Mouse (Mus musculus) granulocyte monocyte progenitor cell, adult 5-6 weeks (primary cell): ENCODE results near the gene Nudt7. TPM values are rescaled to one million over a fixed set of nuclear protein-coding genes. Genes with fewer than 3 reads are reported as not detected.
A peak's percentile ranks its signal among the peaks of the same experiment; 100 is the strongest.

Experiments used
- ATAC-seq: replicated peaks from 2 replicates; pipeline ENCODE4 v1.8.0; 2016; ENCODE audit warnings: mild to moderate bottlenecking, moderate TSS enrichment, inconsistent platforms; ENCODE audit not compliant: poor library complexity, severe bottlenecking
- total RNA-seq, 2 experiments: library from RNA; stranded (forward) in 1 of 2; stranded (reverse) in 1 of 2; fragments of 200-712, 200-1000 nt in 1 of 2; fragments of >200 nt in 1 of 2; fragmentation: Nextera tagmentation in 1 of 2; gene quantifications; 2 replicates each; pipeline ENCODE4 v1.2.3; 2014 to 2017

Nudt7 gene
- total RNA-seq (2014; fragmentation: Nextera tagmentation) (21.4 and 27.0 TPM in 2 replicates), total RNA-seq (2017) (14.1 and 18.5 TPM in 2 replicates)

DNA sequence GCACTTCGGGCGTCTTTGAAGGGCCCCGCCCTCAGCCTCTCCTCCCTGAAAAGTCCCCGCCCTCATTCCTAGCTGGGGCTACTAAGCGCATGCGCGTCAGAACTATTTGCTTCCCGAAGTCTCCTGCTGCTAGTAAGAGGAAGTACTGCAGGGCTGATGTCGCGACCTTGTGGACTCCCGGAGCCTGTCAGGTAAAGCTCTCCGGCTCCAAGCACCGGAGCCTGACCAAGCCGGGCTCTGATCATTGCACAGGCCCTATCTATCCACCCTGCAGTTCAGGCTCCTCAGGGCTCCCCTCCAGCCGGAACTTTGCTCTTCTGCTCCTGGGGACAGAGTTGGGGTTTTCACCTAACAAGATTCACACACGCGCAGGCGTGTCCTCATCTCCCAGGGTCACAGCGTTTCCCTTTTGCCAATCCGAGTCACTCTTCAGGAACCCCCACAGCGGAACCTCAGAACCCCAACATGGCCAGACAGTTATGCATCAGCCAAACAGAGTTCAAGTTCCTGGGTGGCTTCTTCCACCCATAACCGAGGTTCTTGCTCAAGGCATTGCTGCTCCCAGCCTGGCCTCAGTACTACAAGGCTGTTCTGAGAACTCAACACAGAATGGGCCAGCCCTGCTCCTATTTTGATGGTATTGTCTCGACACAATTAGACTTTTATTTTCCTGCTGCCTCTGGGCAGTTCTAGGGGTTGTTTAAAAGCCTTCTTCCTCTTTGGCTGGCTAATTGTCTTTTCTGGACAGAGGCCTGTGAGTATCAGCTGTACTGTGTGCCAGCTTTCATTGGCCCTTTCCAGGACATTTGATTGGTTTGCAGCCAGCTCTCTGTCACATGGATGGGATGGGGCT, at the start of gene Nudt7:
Gene Nudt7 (plus strand): TSS at position 48 of the 853 bp plus-strand sequence.
- ATAC-seq: peak; percentile 89

DNA sequence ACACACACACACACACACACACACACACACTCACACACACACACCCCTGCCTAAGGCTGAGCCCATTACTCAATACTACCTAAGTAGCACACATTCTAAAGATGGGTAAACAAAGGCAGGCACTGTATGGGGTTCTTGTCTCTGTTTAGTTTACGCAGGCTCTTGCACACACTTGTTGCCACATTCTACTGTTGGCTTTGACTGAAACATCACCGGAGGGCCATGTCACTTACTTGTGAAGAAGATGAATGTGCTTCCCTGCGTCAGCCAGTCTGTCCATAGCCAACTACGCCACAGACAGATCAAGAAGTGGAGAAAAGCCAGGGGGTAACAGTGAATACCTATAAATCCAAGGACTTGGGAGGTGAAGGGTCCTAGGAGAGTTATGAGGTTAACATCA, 45.4 kb upstream of the Nudt7 start:
- no peak for ATAC-seq

DNA sequence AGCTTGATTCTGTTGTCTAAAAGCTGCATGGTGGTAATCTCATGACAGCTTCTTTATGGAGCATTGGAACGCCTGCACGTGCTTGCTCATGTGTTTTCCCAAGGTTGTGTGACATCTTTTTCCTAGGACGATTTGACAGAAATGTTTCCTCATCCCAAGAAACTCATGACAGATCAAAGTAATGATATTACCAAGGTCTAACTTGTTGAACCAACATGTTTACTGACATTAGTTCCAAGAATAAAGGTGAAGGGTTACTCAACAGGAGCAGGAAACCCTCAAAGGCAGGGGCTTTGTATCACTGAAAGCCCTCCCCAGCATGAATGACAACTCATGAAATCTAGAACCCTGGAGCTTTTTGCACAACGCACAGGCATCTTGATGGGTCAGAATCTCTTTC, 42.6 kb upstream of the Nudt7 start:
- ATAC-seq: no peak

DNA sequence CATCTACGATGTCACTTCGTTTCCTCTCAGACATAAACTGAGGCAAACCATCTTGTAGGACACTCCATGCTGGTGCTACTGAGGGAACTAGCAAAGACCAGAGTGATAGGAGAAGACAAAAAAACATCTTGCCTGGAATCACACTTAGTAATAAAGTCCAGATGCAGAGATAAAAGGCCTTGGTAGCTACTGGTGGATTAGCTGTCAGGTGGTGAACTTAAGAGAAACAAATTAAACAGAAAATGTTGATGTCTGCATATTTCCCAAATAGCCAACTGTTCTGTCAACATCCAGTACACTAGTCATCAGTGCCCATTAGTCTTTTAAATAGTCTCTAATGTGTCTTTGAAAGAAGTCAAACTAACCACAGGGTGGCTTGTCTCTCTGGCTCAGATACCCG, 40.0 kb upstream of the Nudt7 start:
- ATAC-seq: no peak

DNA sequence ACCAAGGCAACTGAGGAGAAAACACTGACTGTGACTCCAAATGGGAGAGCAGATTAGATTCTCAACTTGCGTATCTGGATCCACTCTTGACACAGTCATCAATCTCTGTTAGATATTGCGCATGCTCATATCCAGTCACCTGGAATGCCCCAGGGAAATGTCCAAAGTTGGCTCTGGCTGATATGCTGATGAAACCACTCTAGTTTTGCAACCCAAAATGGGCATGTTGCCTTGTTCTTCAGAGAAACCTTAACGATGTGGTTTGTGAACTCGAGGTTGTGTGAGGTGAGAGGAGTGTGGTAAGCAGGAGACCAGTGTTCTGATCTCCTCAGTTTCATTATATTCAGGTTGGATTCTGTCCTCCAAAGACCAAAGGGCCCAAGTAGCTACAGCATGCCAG, 38.8 kb upstream of the Nudt7 start:
- ATAC-seq: peak; percentile 22; the same call in 1 of the 2 replicates

DNA sequence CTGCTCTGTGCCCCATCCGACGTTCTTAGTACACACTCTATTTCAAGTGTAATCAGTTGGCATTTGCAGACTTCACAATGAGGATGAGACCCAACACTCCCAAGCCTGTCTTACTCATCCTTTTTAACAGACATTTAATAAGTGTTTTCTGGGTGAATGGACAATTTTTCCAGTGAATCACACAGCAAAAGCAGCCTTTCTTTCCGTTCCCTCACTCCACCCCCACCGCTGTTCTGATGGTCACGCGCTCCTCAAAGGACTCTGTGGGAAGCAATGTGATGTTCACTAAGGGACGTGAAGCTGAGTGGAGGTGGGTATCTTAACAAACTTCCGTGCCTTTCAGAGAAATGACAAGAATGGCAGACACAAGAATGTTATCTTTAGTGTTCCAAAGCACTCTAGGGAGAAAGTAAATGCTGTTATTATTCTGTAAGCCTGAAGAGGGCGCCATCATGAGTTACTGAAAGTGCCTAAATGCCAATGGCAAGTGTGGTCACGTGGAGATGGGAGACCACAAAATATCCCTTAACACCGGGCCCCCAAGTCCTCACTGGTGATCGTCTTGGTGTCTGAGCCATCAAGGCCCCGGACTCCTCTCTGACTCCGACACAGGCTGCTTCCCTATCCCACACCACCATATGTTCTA, 32.7 kb upstream of the Nudt7 start:
- peak; percentile 42 for ATAC-seq

DNA sequence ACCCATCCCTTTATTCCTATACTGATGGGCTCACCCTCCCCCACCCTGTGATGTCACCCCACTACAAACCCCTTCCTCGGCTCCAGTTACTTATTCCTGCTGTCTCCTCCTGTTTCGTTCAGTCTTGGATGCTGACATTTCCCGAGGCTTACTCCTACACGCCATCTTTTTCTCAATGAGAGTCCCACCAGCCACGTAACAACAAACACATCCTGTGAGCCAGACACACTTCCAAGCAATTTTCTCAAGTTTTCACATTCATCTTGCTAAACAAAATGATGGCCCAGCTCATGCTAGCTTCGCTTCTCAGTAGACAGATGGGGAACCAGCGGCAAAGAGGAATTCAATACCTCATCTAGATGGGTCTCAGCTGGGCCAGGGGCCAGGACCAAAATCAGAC, 30.0 kb upstream of the Nudt7 start:
- ATAC-seq: no peak

DNA sequence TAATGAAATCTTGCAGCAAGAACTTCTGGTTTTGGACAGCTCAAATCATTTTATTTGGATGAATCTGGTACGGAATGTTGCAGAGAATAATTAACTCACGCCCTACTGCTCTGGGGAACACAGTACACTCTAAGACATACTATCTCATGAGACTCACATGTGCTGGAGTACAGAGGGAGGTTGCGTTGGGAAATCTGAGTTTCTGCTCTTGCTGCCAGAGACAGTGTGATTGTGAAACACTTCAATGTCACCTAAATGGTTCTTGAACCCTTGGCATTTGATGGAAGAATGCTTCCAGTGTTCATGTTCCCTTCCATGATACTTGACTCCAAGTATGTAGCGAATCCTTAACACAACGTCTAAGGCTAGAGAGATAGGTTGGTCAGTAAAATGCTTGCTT, 27.4 kb upstream of the Nudt7 start:
- no peak for ATAC-seq

DNA sequence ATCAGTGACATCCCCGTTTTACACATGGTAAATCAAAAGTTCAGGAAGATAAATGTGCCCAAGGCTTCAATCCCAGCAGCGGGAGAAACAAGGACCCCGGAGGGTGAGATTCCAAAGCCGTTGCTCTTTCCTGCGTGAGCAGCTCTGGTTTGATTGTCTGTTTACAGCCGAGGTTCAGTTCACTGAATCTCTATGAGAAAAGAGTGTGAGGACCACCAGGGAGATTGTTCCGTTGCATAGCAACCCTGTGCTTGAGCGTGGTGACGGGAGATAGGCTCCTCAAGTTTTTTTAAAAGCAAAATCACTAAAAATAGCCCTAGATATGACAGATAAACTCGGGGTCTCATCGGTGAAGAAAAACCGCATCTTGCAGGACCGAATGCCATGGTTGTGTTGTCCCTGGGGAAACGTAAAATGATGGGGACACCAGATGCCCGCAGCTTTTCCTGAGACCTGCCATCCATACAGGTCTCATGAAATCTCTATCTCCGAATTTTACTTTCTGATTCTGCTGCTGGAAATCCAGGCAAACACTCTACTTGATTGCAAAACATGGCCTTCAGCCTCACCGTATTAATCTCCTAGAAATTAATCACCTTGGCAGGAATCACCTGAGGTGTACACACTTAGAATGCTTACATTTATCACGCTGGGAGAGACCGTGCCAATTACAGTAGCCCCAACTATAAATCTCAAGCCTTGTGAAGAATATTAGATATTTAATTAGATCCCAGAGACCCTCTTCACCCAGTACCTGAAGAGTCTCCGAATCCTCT, 23.8 kb upstream of the Nudt7 start:
- ATAC-seq: no peak

DNA sequence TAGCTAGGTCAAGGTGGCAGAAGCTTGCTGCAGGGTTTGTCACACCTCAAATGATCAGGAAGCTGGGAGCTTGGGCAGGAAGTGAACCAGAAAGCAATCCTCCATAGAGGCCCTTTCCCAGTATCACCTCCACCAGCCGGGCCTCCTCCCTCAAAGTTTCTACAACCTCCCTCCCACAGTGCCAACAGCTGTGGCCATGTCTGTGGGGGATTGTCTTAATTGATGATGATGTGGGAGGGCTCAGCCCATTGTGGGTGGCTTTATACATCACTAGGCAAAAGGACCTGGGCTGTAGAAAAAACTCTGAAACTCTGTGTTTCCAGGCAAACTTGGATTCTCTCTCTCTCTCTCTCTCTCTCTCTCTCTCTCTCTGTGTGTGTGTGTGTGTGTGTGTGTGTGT, 18.3 kb upstream of the Nudt7 start:
- ATAC-seq: no peak

DNA sequence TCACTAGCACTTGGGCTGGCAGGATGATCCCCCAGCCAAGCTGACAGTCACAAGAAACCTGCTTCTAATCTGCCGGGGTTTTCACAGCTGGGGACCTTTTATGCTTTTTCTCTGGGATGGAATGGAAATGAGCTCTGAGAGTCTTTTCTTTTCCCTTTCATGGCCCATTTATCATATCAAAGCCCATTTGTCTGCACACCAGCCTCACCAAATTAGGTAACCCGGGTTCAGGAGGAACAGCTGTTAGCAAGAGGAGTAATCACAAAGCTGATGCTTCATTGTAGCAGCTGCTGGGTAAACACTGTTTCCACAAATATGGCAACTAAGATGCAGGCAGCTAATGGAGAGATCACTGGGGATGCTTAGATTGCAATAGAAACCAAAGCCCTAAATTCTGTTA, 17.3 kb upstream of the Nudt7 start:
- no peak for ATAC-seq

DNA sequence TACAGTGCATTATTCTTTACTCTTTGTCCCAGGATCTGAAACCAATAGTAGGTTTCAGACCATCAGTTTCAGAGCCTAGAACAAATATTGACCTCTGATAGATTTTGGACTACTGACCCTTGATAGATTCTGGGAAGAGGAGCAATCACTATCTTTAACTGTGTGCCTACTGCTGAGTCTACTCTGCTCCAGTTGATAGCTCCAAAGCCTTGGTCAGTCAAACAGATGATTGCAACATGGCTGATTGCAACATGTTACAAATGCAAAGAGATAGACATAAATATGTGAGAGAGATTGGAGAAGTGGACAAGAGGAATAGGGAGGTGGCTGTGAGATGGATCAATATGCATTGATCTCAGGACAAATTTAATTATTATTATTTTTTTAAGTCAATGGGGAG, 15.9 kb upstream of the Nudt7 start:
- peak; percentile 92 for ATAC-seq

DNA sequence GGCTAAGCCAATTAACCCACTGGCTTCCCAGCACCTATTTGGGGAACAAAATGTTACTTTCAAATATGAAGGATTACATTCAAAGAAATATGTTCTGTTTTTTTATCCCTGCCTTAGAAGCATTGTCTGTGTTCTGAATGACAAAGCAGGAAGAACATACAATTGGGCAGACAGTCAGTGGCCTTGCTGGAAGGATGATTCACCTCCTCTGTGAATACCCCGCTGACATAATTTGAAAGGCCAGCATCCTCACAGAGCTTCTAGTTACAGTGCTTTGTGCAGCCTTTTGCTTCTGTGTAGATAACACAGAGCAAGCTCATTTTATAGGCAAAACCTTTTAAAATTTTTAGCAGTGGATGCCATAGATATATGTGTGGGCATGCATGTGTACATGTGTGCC, 11.6 kb upstream of the Nudt7 start:
- no peak for ATAC-seq

DNA sequence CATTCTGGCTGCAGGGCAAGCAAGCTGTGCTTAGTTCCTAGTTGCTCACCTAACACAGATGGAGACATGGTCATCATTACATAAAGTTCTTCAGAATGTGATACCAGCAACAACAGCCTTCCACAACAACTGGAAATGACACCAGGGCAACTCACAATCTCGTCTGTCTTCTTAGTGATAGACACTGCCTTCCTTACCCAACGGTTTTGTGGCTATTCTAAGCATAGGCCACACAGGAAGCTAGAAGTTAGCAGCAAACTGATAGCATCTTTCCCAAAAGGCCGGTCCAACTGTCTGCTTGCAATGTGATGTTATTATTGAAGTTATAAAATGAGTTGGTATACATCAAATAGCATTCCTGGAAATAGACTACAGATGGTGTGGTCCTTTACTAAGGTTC, 9.7 kb upstream of the Nudt7 start:
- peak; percentile 54 for ATAC-seq

DNA sequence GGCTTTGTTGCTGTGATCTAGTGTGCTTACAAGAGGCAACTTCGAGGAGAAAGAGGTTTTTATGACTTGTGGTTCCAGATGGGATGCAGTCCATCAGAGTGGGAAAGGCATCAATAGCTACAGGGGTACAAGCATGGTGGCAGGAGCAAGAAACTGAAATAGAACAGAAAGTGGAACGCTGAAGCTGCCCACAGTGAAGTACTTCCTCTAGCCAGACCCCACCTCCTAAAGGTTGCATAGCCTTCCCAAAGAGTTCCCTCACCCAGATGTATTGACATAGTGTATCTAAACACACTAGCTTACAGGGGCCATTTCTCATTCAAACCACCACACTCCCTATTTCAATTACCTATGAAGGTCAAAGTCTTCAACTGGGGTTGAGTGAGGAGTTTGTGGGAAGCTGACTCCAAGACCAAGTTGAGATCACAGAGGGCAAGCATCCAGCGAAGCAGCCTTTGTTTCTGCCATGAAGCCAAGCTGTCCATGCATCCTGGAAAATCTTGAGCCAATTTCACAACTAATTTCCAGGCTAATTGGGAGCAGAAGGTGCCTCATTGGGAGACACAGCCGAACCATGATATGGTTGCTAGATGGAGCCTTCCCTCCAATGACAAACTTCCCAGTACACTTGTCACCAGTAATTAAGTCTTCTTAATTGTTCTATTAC, 9.1 kb upstream of the Nudt7 start:
- ATAC-seq: peak; percentile 64

DNA sequence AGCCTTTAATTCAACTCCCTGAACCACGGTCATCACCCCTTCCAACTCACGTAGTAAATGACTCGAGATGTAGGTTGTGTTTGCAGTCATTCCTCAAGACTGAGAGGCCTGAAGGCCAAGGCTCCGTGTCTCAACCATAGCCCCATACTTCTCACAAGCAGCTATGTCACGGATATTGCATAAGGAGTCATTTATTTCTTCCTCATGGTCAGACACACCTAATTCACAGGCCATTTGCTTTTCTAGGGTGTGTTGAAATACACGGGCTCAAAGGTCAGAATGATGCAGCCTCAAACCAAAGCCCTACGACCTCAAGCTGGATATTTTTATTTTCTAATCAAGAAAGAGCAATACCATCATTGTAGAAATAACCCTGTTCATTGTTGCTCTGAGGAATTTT, 2.5 kb upstream of the Nudt7 start:
- ATAC-seq: peak; percentile 12

DNA sequence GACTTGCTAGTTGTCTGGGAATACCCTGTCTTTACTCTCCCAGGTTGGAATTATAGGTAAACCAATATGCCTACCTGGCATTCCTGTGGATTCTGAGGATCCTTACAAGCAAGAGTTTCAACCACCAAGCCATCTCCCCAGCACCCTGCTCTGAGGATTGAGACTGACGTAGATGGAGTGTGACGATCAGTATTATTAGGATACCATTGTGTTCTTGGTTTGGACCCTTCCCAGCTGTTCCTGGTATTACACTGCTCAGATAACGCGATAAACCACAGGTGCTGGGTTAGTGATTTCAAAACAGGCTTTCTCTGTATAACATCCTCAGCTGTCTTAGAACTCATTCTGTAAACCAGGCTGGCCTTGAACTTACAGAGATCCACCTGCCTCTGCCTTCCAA, 1.9 kb upstream of the Nudt7 start:
- ATAC-seq: no peak

DNA sequence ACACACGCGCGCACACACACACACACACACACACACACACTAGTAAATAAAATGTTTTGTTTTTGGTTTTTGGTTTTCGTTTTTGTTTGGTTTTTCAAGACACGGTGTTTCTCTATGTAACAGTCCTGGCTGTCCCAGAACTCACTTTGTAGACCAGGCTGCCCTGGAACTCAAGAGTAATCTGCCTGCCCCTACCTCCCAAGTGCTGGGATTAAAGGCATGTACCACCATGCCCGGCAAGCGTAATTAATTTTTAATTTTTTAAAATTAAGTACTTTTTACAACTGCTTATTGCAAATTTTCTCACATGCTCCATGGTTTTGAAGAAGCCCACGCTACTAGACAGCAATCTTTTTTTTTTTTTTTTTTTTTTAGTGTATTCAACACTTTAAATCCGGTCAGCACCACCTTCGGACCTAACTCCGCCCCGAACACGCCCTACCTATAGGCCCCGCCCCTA, 277 bp upstream of the Nudt7 start:
- no peak for ATAC-seq

DNA sequence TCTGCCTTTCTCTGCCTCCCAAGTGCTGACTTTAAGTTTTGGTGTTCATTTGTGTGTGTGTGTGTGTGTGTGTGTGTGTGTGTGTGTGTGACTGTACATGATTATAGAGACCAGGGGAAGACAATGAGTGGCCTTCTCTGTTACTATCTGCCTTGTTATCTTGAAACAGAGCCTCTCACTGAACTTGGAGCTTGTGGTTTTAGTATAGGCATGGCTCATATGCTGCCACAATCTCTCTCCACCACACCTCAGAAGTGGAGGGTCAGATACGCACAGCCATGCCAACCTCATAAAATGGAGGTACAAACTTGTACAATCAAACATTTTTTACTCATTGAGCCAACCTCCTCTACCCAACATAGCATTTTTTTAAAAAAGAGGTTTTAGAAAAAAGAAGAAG, 3.4 kb downstream of the Nudt7 start:
- ATAC-seq: no peak

DNA sequence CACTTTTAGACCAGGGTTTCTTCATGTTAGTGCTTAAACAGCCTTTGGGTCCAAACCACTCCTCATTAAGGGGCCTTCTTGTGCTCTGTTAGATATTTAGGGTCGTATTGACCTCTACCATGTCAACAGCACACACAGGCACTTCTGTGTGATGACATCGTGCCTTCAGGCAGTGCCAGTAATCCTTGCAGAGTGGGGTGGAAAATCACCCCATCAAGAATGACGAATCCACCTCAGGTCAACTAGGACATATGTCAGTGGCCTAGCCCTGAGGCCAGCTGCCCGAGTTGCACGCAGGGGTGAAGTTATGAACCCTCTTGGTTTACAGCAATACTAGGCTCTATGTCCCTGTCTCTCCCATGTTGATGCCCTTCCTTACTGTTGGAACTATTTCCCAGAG, 3.8 kb downstream of the Nudt7 start:
- ATAC-seq: no peak

DNA sequence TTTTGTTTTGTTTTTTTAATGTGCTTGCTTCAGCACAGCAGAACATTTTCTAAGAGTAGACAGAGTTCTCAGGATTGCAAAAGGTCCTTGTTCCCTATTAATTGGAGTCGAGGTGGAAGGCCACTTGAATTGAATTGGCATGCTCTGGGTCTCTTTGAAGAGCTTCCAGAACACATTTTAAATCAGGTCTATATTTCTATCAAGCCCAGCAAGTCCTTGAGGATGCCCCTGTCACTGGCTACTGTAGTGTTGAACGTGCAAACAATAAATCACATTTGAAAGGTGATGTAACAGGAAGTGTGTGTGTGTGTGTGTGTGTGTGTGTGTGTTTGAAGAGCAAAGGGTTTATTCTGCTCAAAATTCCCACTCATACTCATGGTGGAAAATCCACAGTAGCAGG, 7.1 kb downstream of the Nudt7 start:
- ATAC-seq: no peak
